Mouse (Mus musculus) forebrain, postnatal 0 days (tissue): ENCODE results near the gene Stim1. TPM values are rescaled to one million over a fixed set of nuclear protein-coding genes. Genes with fewer than 3 reads are reported as not detected.

Experiments
- ATAC-seq: fragments of 200-750 bp; cut with Nextera tagmentation; 2 replicates; pipeline ENCODE4 v1.8.0; 2017; ENCODE audit warnings: mild to moderate bottlenecking, moderate library complexity
- DNase-seq: peaks from one replicate; pipeline ENCODE4 v3.0.0-alpha.2; 2015
- H3K27ac ChIP-seq: fragments of 300-500 bp; sonication (generic); 2 replicates; pipeline ENCODE4 v1.5.1; 2014; ENCODE audit warnings: low read depth, mild to moderate bottlenecking, antibody characterized with exemption, low read length, moderate library complexity, mixed read lengths
- H3K27me3 ChIP-seq: fragments of 300-500 bp; sonication (generic); 2 replicates; pipeline ENCODE4 v1.6.1; 2014; ENCODE audit warnings: mild to moderate bottlenecking, low read length, mixed read lengths; ENCODE audit not compliant: insufficient read depth
- H3K36me3 ChIP-seq: fragments of 300-500 bp; sonication (generic); 2 replicates; pipeline ENCODE4 v1.6.1; 2014; ENCODE audit warnings: mild to moderate bottlenecking, moderate library complexity; ENCODE audit not compliant: insufficient read depth
- H3K4me1 ChIP-seq: fragments of 300-500 bp; sonication (generic); 2 replicates; pipeline ENCODE4 v1.6.1; 2014; ENCODE audit warnings: antibody characterized with exemption; ENCODE audit not compliant: insufficient read depth
- H3K4me2 ChIP-seq: fragments of 300-500 bp; sonication (generic); 2 replicates; pipeline ENCODE4 v1.6.1; 2014; ENCODE audit warnings: low read depth, mild to moderate bottlenecking, moderate library complexity
- H3K4me3 ChIP-seq: fragments of 300-500 bp; sonication (generic); 2 replicates; pipeline ENCODE4 v1.5.1; 2014; ENCODE audit warnings: low read depth, low read length, mixed read lengths
- H3K9ac ChIP-seq: fragments of 300-500 bp; sonication (generic); 2 replicates; pipeline ENCODE4 v1.6.1; 2014; ENCODE audit warnings: mild to moderate bottlenecking
- H3K9me3 ChIP-seq: fragments of 300-500 bp; sonication (generic); 2 replicates; pipeline ENCODE4 v1.6.1; 2016; ENCODE audit warnings: low read length
- CTCF ChIP-seq: sonication (generic); IDR thresholded peaks from 2 replicates; pipeline ENCODE4 v1.5.1; 2016; ENCODE audit warnings: antibody characterized with exemption, control low read depth, low read depth
- WGBS: fragments of 180-500 bp; shearing (Covaris S2); extraction: QIAGEN DNeasy Blood & Tissue Kit; methylation state at CpG from one replicate; pipeline ENCODE4 v1.1.7; 2014; 5-methylcytosine and 5-hydroxymethylcytosine counted together
- polyA plus RNA-seq: library from polyadenylated mRNA; unstranded; fragments of >200 nt; fragmentation: Nextera tagmentation; extraction: Ambion mirVana; gene quantifications from 2 replicates; pipeline ENCODE4 v1.2.1, GENCODE M21; 2015
- total RNA-seq: library from RNA; depleted of rRNA; stranded (reverse); fragments of >200 nt; gene quantifications from 2 replicates; pipeline ENCODE4 v1.2.3, GENCODE M21; 2014

Gene Stim1
- total and polyA plus RNA-seq, 2 experiments from 2014 or later = 15.5 to 30.5 TPM

DNA sequence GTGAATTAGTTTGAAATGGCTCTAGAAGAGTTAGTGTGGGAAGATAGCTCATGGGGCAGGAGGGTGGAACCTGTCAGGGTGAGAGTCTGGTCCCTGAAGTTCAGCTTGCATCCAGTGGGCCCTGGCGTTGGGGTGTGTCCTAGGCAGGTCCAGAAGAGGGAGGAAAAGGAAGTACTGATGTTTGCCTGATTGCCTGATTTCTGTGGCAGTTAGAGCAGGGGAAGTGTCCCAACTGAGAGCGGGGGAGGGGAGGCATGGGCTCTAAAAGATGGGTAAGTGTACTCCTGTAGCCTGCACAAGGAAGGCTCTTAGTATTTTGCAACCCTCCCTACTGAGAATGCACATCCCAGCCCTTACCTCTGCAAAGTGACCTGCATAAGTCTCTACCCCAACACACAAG, 23.7 kb upstream of the Stim1 start:
- no peak for DNase-seq
- Histone ChIP-seq H3K27me3 (no peaks in the 10 kb centered on the region), H3K9ac (no peak overlapping the region), H3K36me3 (peaks cover 10% of the 10 kb centered on the region), H3K4me2 (no peak overlapping the region), H3K4me1 (no peaks in the 10 kb centered on the region), H3K4me3 (no peak overlapping the region), H3K9me3 (no peaks in the 10 kb centered on the region), H3K27ac (no peak overlapping the region)
- no peak for ATAC-seq
- TF ChIP-seq CTCF = no peak
- 93% methylated on average over 2 of the region's 2 CpGs for WGBS

- no peak for TF ChIP-seq CTCF
- peaks cover 4% of the 10 kb centered on the region; the same call in 1 of the 2 replicates for H3K36me3 ChIP-seq
- H3K27me3 ChIP-seq = no peaks in the 10 kb centered on the region
- DNase-seq (no peak), ATAC-seq (no peak)
- no peak overlapping the region for H3K9ac ChIP-seq
- no peaks in the 10 kb centered on the region for H3K9me3 ChIP-seq
- no peak overlapping the region for H3K4me2 ChIP-seq
- no peak overlapping the region for H3K4me3 ChIP-seq
- 90% methylated on average over 3 of the region's 3 CpGs for WGBS
- H3K4me1 ChIP-seq = no peaks in the 10 kb centered on the region
- no peak overlapping the region for H3K27ac ChIP-seq
Measured at GRCm38 (mm10) chr7:102244782-102245535, 22.6 kb upstream of the Stim1 start.

DNA sequence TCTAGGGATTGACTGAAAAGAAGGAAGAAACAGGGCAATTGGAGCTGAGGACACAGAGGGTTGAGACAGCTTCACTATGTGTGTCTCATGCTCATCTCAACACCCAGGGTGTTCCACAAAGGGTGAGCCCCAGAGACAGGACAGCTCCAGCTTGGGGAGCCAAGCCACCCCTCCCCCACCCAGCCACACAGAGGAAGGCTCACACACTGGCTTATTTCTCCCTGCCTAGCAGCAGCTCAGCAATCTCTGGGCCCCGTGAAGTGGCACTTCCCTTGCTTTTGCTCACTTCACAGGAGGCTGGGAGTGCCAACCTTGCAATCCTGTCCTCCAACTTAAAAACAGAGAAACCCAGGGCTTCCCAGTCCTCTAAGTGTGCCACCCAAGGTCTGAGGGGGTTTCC, 21.8 kb upstream of the Stim1 start:
- Histone ChIP-seq H3K9ac (no peak overlapping the region), H3K9me3 (no peaks in the 10 kb centered on the region), H3K27ac (no peak overlapping the region), H3K36me3 (0 out of 2 replicates have a peak, but pooled peaks cover 2% of the 10 kb centered on the region), H3K27me3 (no peaks in the 10 kb centered on the region), H3K4me1 (no peaks in the 10 kb centered on the region), H3K4me3 (no peak overlapping the region), H3K4me2 (no peak overlapping the region)
- WGBS = 3% methylated on average over 1 of the region's 1 CpGs
- ATAC-seq (no peak), DNase-seq (no peak)
- no peak for TF ChIP-seq CTCF

DNA sequence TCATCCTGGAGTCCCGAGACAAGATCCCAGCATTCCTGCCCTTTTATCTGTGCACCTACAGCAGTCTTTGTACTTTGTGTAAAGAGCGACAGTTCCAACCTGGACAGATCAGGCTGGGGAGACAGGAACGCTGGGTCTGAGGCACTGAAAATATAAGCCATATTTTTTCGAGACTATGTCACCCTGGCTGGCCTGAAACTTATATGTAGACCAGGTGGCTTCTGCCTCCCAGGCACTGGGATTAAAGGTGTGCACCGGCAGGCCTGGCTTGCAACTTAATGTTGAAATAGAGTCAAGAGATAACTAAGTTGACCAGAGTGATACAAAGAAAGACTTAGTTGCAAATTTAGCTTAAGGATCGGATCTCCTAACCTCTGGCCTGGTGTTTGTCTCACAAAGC, 21.3 kb upstream of the Stim1 start:
- Histone ChIP-seq H3K9ac (no peak overlapping the region), H3K4me2 (no peak overlapping the region), H3K4me1 (peaks cover 3% of the 10 kb centered on the region; the same call in 1 of the 2 replicates), H3K36me3 (no peaks in the 10 kb centered on the region), H3K27me3 (no peaks in the 10 kb centered on the region), H3K4me3 (no peak overlapping the region), H3K9me3 (no peaks in the 10 kb centered on the region), H3K27ac (no peak overlapping the region)
- ATAC-seq (no peak), DNase-seq (no peak)
- TF ChIP-seq CTCF = no peak
- WGBS = 66% methylated on average over 6 of the region's 6 CpGs

GRCm38 (mm10) chr7:102246956-102247797, 20.4 kb upstream of the Stim1 start:
- Histone ChIP-seq H3K27me3 (no peaks in the 10 kb centered on the region), H3K4me1 (peaks cover 4% of the 10 kb centered on the region; the same call in 1 of the 2 replicates), H3K9me3 (no peaks in the 10 kb centered on the region), H3K27ac (no peak overlapping the region), H3K9ac (no peak overlapping the region), H3K4me2 (no peak overlapping the region), H3K4me3 (no peak overlapping the region), H3K36me3 (no peaks in the 10 kb centered on the region)
- ATAC-seq = no peak
- DNase-seq = no peak
- 57% methylated on average over 12 of the region's 12 CpGs for WGBS
- no peak for TF ChIP-seq CTCF

DNA sequence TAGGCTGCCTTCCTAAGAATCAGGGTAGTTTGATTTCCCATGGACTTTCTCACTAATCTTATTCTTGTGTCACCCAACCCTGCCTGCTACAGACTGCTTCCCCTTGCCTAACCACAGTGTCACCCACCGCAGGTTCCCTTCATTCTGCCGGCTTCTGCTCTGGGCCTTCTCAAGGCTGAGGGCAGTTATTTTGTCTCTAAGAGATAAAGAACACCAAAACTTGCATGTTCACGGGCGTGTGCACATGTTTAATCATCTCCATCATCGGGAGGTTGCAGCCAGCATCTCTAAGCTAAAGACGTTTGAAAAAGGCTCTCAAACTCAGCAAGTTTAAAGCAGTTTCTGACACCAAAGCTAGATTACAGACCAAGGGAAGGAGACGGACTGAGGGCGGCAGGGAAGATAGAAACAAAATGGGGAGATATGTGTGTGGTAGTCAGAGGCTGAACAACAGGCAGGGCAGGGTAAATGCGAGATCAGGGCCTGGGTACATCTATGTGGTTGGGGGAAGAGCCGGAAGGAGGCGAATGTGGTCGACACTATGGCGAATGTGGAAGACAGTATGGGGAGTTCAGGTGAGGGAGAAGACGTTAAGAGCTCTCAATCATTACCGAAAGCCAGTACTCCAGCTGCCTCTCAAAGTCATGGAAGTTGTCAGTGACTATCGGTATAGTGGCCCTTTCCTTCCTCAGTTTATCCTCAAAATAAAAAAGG, 18.8 kb upstream of the Stim1 start:
- no peak overlapping the region for H3K27ac ChIP-seq
- H3K4me1 ChIP-seq = peaks cover 4% of the 10 kb centered on the region; the same call in 1 of the 2 replicates
- peak overlapping the region; percentile 67 for H3K4me3 ChIP-seq
- H3K27me3 ChIP-seq = no peaks in the 10 kb centered on the region
- peak overlapping the region; percentile 92 for H3K4me2 ChIP-seq
- H3K36me3 ChIP-seq = no peaks in the 10 kb centered on the region
- DNase-seq (no peak), ATAC-seq (no peak)
- H3K9ac ChIP-seq = peak overlapping the region; percentile 71
- no peaks in the 10 kb centered on the region for H3K9me3 ChIP-seq
- TF ChIP-seq CTCF = no peak
- 26% methylated on average over 16 of the region's 16 CpGs for WGBS
